Mouse (Mus musculus) kidney, embryonic 16.5 days (tissue): ENCODE measurements around the gene Lgals3. TPM values are rescaled to one million over a fixed set of nuclear protein-coding genes. Genes with fewer than 3 reads are reported as not detected.

Experiments used
- ATAC-seq: fragments of 200-750 bp; cut with Nextera tagmentation; 2 replicates; pipeline ENCODE4 v1.8.0; 2017; ENCODE audit warnings: moderate TSS enrichment; ENCODE audit not compliant: low FRiP score, low TSS enrichment
- H3K27ac ChIP-seq: fragments of 300-500 bp; sonication (generic); 2 replicates; pipeline ENCODE4 v1.5.1; 2014; ENCODE audit warnings: low read length
- H3K27me3 ChIP-seq: fragments of 300-500 bp; sonication (generic); 2 replicates; pipeline ENCODE4 v1.6.1; 2014; ENCODE audit warnings: low read length, control low read depth, mixed read lengths; ENCODE audit not compliant: insufficient read depth
- H3K36me3 ChIP-seq: fragments of 300-500 bp; sonication (generic); 2 replicates; pipeline ENCODE4 v1.6.1; 2014; ENCODE audit warnings: low read length, control low read depth, mixed read lengths; ENCODE audit not compliant: insufficient read depth
- H3K4me1 ChIP-seq: fragments of 300-500 bp; sonication (generic); 2 replicates; pipeline ENCODE4 v1.6.1; 2014; ENCODE audit warnings: low read length, control low read depth, mixed read lengths; ENCODE audit not compliant: insufficient read depth
- H3K4me2 ChIP-seq: fragments of 300-500 bp; sonication (generic); replicated peaks from 2 replicates; pipeline ENCODE4 v1.6.1; 2014; ENCODE audit warnings: low read depth, low read length
- H3K4me3 ChIP-seq: fragments of 300-500 bp; sonication (generic); 2 replicates; pipeline ENCODE4 v1.5.1; 2014; ENCODE audit warnings: mild to moderate bottlenecking, low read length
- H3K9ac ChIP-seq: fragments of 300-500 bp; sonication (generic); replicated peaks from 2 replicates; pipeline ENCODE4 v1.6.1; 2014; ENCODE audit warnings: low read length
- H3K9me3 ChIP-seq: fragments of 300-500 bp; sonication (generic); 2 replicates; pipeline ENCODE4 v1.6.1; 2016; ENCODE audit warnings: low read length, control low read depth
- WGBS: fragments of 180-500 bp; shearing (Covaris S2); extraction: QIAGEN DNeasy Blood & Tissue Kit; methylation state at CpG from one replicate; pipeline ENCODE4 v1.1.7; 2014; 5-methylcytosine and 5-hydroxymethylcytosine counted together
- polyA plus RNA-seq: library from polyadenylated mRNA; unstranded; fragments of >200 nt; fragmentation: Nextera tagmentation; extraction: Ambion mirVana; gene quantifications from 2 replicates; pipeline ENCODE4 v1.2.1, GENCODE M21; 2015

Lgals3 gene
- polyA plus RNA-seq, 1 experiment from 2014 or later = 37.6 TPM

- ATAC-seq = no peak
- H3K4me1 ChIP-seq = no peaks in the 10 kb centered on the region
- no peaks in the 10 kb centered on the region for H3K27me3 ChIP-seq
- H3K36me3 ChIP-seq = peaks cover 22% of the 10 kb centered on the region
- no peak overlapping the region for H3K9ac ChIP-seq
- H3K4me2 ChIP-seq = no peak overlapping the region
- WGBS = 90% methylated on average over 10 of the region's 10 CpGs
- no peaks in the 10 kb centered on the region for H3K9me3 ChIP-seq
- H3K4me3 ChIP-seq = no peak overlapping the region
- no peak overlapping the region for H3K27ac ChIP-seq
Measured at GRCm38 (mm10) chr14:47384653-47385052, 17.1 kb downstream of the Lgals3 start.

- no peak overlapping the region for H3K27ac ChIP-seq
- no peaks in the 10 kb centered on the region for H3K9me3 ChIP-seq
- H3K27me3 ChIP-seq = no peaks in the 10 kb centered on the region
- H3K4me1 ChIP-seq = no peaks in the 10 kb centered on the region
- H3K4me3 ChIP-seq = no peak overlapping the region
- WGBS = 76% methylated on average over 11 of the region's 11 CpGs
- H3K9ac ChIP-seq = no peak overlapping the region
- ATAC-seq = no peak
- no peak overlapping the region for H3K4me2 ChIP-seq
- peaks cover 36% of the 10 kb centered on the region for H3K36me3 ChIP-seq
Measured at GRCm38 (mm10) chr14:47386125-47386524, 18.6 kb downstream of the Lgals3 start.

GRCm38 (mm10) chr14:47393354-47394094, 26.0 kb downstream of the Lgals3 start:
- ATAC-seq = no peak
- Histone ChIP-seq H3K27me3 (no peaks in the 10 kb centered on the region), H3K36me3 (peaks cover 89% of the 10 kb centered on the region), H3K4me2 (no peak overlapping the region), H3K9ac (no peak overlapping the region), H3K4me3 (no peak overlapping the region), H3K9me3 (no peaks in the 10 kb centered on the region), H3K27ac (no peak overlapping the region), H3K4me1 (no peaks in the 10 kb centered on the region)
- WGBS = 96% methylated on average over 10 of the region's 10 CpGs

- H3K4me1 ChIP-seq = no peaks in the 10 kb centered on the region
- H3K27me3 ChIP-seq = no peaks in the 10 kb centered on the region
- H3K4me3 ChIP-seq = no peak overlapping the region
- H3K9me3 ChIP-seq = no peaks in the 10 kb centered on the region
- no peak overlapping the region for H3K27ac ChIP-seq
- 96% methylated on average over 6 of the region's 6 CpGs for WGBS
- no peak for ATAC-seq
- no peak overlapping the region for H3K4me2 ChIP-seq
- peaks cover 88% of the 10 kb centered on the region for H3K36me3 ChIP-seq
- H3K9ac ChIP-seq = no peak overlapping the region
Measured at GRCm38 (mm10) chr14:47395007-47395406, 27.5 kb downstream of the Lgals3 start.

- WGBS = 83% methylated on average over 15 of the region's 15 CpGs
- Histone ChIP-seq H3K4me1 (no peaks in the 10 kb centered on the region), H3K36me3 (peaks cover 85% of the 10 kb centered on the region), H3K27me3 (no peaks in the 10 kb centered on the region), H3K9ac (no peak overlapping the region), H3K9me3 (no peaks in the 10 kb centered on the region), H3K27ac (no peak overlapping the region), H3K4me2 (no peak overlapping the region), H3K4me3 (no peak overlapping the region)
- ATAC-seq = no peak
Measured at GRCm38 (mm10) chr14:47395462-47396026, 28.0 kb downstream of the Lgals3 start.

- Histone ChIP-seq H3K9ac (no peak overlapping the region), H3K27me3 (no peaks in the 10 kb centered on the region), H3K4me2 (no peak overlapping the region), H3K27ac (no peak overlapping the region), H3K36me3 (peaks cover 83% of the 10 kb centered on the region), H3K4me1 (no peaks in the 10 kb centered on the region), H3K4me3 (no peak overlapping the region), H3K9me3 (no peaks in the 10 kb centered on the region)
- ATAC-seq = peak; percentile 46; the same call in 1 of the 2 replicates
- 66% methylated on average over 5 of the region's 5 CpGs for WGBS
Measured at GRCm38 (mm10) chr14:47396165-47396652, 28.7 kb downstream of the Lgals3 start.

GRCm38 (mm10) chr14:47402735-47403134, 35.2 kb downstream of the Lgals3 start:
- H3K9me3 ChIP-seq = no peaks in the 10 kb centered on the region
- WGBS = 93% methylated on average over 8 of the region's 8 CpGs
- H3K4me3 ChIP-seq = no peak overlapping the region
- no peaks in the 10 kb centered on the region for H3K27me3 ChIP-seq
- no peak overlapping the region for H3K4me2 ChIP-seq
- H3K9ac ChIP-seq = no peak overlapping the region
- H3K4me1 ChIP-seq = no peaks in the 10 kb centered on the region
- peaks cover 64% of the 10 kb centered on the region for H3K36me3 ChIP-seq
- no peak overlapping the region for H3K27ac ChIP-seq
- ATAC-seq = no peak

- H3K4me1 ChIP-seq = no peaks in the 10 kb centered on the region
- ATAC-seq = no peak
- H3K9ac ChIP-seq = no peak overlapping the region
- WGBS = 71% methylated on average over 9 of the region's 9 CpGs
- peaks cover 66% of the 10 kb centered on the region for H3K36me3 ChIP-seq
- H3K4me2 ChIP-seq = no peak overlapping the region
- no peak overlapping the region for H3K4me3 ChIP-seq
- no peak overlapping the region for H3K27ac ChIP-seq
- no peaks in the 10 kb centered on the region for H3K9me3 ChIP-seq
- no peaks in the 10 kb centered on the region for H3K27me3 ChIP-seq
Measured at GRCm38 (mm10) chr14:47406000-47406399, 38.4 kb downstream of the Lgals3 start.

GRCm38 (mm10) chr14:47417346-47417745, 49.8 kb downstream of the Lgals3 start:
- ATAC-seq = no peak; the same call in 1 of the 2 replicates
- peak overlapping the region; percentile 71 for H3K9ac ChIP-seq
- no peak overlapping the region for H3K27ac ChIP-seq
- peaks cover 14% of the 10 kb centered on the region for H3K4me1 ChIP-seq
- H3K4me3 ChIP-seq = peak overlapping the region; percentile 67
- no peaks in the 10 kb centered on the region for H3K9me3 ChIP-seq
- 28% methylated on average over 3 of the region's 3 CpGs for WGBS
- H3K4me2 ChIP-seq = peak overlapping the region; percentile 68
- no peaks in the 10 kb centered on the region for H3K27me3 ChIP-seq
- peaks cover 25% of the 10 kb centered on the region for H3K36me3 ChIP-seq
